Mouse (Mus musculus): ENCODE data around the gene A4gnt. TPM values are rescaled to one million over a fixed set of nuclear protein-coding genes. Genes with fewer than 3 reads are reported as not detected.

A4gnt gene
- not detected for polyA plus RNA-seq (2017; shearing (Covaris generic))

GRCm38 (mm10) chr9:99612202-99612601 lies at the start of gene A4gnt:
TSS of gene A4gnt (plus strand) at chr9:99612502.

DNA sequence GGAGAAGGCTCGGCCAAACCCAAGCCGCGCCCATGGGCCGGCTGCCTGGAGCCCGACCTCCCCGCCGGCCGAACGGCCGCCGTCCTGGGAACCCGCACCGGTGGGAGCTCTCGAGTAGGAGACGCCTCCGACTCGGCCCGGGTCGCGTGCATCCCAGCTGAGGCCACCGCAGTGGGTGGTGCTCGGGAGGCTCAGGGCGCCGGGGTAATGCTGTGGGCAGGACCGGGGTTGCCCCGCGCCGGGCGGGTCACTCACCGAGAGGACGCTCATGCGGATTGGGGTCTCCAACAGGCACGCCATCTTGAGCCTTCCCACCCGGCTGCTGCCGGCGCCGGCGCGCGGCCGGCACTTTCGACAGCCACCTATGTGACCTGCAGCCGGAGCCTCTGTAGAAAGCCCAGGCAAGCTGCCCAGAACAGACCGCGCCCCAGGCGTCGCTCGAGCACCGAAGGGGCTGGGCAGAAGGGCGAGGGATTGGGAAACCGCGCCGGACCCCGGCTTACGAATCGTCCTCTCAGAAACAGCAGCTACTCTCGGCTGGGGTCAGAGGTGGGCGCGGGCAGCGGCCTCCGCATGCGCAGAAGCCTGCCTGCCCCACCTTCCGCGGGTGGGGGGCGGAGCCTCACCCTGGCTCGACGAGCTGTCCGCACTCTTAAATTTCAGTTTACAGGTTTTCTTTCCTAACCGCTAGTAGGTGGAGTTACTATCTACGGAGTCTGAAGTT lies 43.8 kb upstream of the A4gnt start, which contains the start of gene Armc8:
Gene Armc8 (minus strand): TSS at position 553 of the 724 bp plus-strand sequence.

GRCm38 (mm10) chr9:99575677-99576480 lies 36.4 kb upstream of the A4gnt start, which contains the start of gene Dbr1:
TSS of gene Dbr1 (plus strand) at chr9:99575799.

GRCm38 (mm10) chr9:99629281-99630011 lies 17.1 kb downstream of the A4gnt start, which contains the start of gene Dzip1l:
TSS of gene Dzip1l (plus strand) at chr9:99629496.

Other genes starting within 250 kb of the A4gnt start
- 0.05 TPM for gene Mras, start 175.1 kb upstream of the A4gnt start, polyA plus RNA-seq (2017; shearing (Covaris generic))
- not detected for gene Nme9, start 161.0 kb upstream of the A4gnt start, polyA plus RNA-seq (2017; shearing (Covaris generic))
- 34.2 TPM for gene Armc8, start 43.6 kb upstream of the A4gnt start, polyA plus RNA-seq (2017; shearing (Covaris generic))
- gene Dbr1, start 36.7 kb upstream of the A4gnt start, polyA plus RNA-seq (2017; shearing (Covaris generic)): 34.2 TPM
- not detected for gene Dzip1l, start 17.0 kb downstream of the A4gnt start, polyA plus RNA-seq (2017; shearing (Covaris generic))
- gene Cldn18, start 104.8 kb downstream of the A4gnt start, polyA plus RNA-seq (2017; shearing (Covaris generic)): not detected